Mouse (Mus musculus): ENCODE results near the gene Klhl35. TPM values are rescaled to one million over a fixed set of nuclear protein-coding genes. Genes with fewer than 3 reads are reported as not detected.

Klhl35 gene
- total and polyA plus RNA-seq, 2 experiments from 2014 or later, result 0.59 to 1.6 TPM

DNA sequence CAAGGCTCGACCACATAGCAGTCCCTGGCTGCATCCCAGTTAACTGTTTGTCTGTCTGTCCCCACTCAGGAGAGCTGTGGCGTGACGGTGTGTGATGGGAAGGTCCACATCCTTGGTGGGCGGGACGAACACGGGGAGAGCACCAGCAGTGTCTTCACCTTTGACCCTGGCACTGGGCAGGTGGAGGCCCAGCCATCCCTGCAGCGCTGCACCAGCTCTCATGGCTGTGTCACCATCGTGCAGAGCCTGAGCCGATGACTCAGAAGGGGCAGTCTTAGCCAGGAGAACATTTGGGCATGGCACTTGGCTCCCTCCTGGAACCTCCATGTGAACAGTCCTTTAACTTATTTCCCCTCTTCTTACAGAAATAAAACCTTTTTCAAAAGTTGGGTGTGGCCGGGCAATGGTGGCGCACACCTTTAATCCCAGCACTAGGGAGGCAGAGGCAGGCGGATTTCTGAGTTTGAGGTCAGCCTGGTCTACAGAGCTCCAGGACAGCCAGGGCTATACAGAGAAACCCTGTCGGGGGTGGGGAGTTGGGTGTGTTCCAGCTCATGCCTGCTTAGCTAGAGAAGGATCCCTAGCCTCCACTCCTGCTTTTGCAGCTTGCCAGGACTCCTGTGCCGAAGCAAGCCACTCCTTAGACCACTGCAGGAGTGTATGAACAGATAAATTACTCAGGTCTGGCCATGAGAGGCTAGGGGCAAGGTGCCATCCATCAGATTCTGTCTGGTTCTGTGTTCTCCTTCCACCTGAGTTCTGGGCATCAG, 8.0 kb downstream of the Klhl35 start:
- no peaks in the 10 kb centered on the region for H3K27me3 ChIP-seq (ENCODE audit: control insufficient read depth, insufficient read depth, low read length)
- no peaks in the 10 kb centered on the region for H3K9me3 ChIP-seq (replicated peaks; ENCODE audit: control insufficient read depth, low read length)
- ATAC-seq (ENCODE audit: insufficient read depth, low read depth) (no peak), DNase-seq (ENCODE audit: low spot score) (no peak)
- TF ChIP-seq EP300 (IDR thresholded peaks at IDR 0.05; ENCODE audit: low read depth) (no peak), CTCF (IDR thresholded peaks at IDR 0.05; ENCODE audit: low read depth) (no peak)
- no peak overlapping the region for H3K9ac ChIP-seq (replicated peaks; ENCODE audit: low read depth, low read length)
- no peak overlapping the region for H3K4me2 ChIP-seq (ENCODE audit: low read depth, low read length)
- H3K27ac ChIP-seq (ENCODE audit: low read depth), result no peak overlapping the region
- 78% methylated on average over 14 of the region's 14 CpGs for WGBS
- no peaks in the 10 kb centered on the region for H3K4me1 ChIP-seq (ENCODE audit: control insufficient read depth, insufficient read depth)
- no peak overlapping the region for H3K4me3 ChIP-seq (ENCODE audit: low read depth, low read length)
- peaks cover 43% of the 10 kb centered on the region for H3K36me3 ChIP-seq (replicated peaks; ENCODE audit: control insufficient read depth, insufficient read depth, low read length)

DNA sequence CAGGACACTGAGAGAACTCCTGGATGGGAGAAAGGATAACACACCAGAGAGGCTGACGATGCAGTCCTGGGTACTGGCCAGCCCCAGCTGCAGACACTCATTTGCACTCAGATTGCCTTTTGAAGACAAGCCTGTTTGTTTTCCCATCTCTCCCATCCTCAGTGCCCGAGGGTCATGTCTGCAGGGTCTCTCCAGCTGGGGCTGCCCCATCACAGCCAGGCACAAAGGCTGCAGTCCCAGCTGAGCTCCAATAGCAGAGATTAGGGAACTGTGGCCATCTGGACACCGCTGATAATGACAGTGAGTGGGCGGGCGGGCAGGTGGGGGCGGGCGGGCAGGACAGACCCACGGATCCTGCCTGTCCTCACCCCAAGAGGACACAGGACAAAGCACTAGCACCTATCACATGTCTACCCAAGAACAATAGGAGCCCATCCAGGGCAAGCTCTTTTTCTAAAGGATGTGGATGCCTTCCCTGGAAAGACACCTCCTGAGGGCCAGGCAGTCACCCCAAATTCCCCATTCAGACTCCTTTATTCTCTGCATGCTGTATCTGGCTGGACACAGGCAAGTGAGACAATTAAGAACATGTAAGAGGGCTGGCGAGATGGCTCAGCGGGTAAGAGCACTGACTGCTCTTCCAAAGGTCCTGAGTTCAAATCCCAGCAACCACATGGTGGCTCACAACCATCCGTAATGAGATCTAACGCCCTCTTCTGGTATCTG, 9.2 kb downstream of the Klhl35 start:
- TF ChIP-seq CTCF (IDR thresholded peaks at IDR 0.05; ENCODE audit: low read depth) (no peak), EP300 (IDR thresholded peaks at IDR 0.05; ENCODE audit: low read depth) (no peak)
- WGBS, result 46% methylated on average over 12 of the region's 12 CpGs
- peaks cover 54% of the 10 kb centered on the region for H3K36me3 ChIP-seq (replicated peaks; ENCODE audit: control insufficient read depth, insufficient read depth, low read length)
- no peak overlapping the region for H3K4me3 ChIP-seq (ENCODE audit: low read depth, low read length)
- no peaks in the 10 kb centered on the region for H3K27me3 ChIP-seq (ENCODE audit: control insufficient read depth, insufficient read depth, low read length)
- DNase-seq (ENCODE audit: low spot score) (no peak), ATAC-seq (ENCODE audit: insufficient read depth, low read depth) (peak; percentile 19; the same call in 1 of the 2 replicates)
- no peak overlapping the region for H3K27ac ChIP-seq (ENCODE audit: low read depth)
- no peak overlapping the region for H3K9ac ChIP-seq (replicated peaks; ENCODE audit: low read depth, low read length)
- no peaks in the 10 kb centered on the region for H3K4me1 ChIP-seq (ENCODE audit: control insufficient read depth, insufficient read depth)
- no peak overlapping the region for H3K4me2 ChIP-seq (ENCODE audit: low read depth, low read length)
- H3K9me3 ChIP-seq (replicated peaks; ENCODE audit: control insufficient read depth, low read length), result no peaks in the 10 kb centered on the region

DNA sequence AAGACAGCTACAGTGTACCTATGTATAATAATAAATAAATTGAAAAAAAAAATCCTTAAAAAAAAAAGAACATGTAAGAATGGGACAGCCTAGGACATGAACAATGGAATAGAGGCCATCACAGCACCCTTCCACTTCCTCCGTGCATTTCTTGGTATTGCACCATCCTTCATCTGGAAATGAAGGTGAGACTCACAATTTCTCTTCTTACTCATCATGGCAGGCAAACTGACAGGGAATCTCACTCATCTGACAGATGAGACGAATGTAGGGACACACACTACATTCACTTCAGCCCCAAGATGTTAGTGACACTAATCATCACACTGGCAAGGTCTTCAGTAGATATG, 9.7 kb downstream of the Klhl35 start:
- Histone ChIP-seq H3K36me3 (replicated peaks; ENCODE audit: control insufficient read depth, insufficient read depth, low read length) (peaks cover 60% of the 10 kb centered on the region), H3K27me3 (ENCODE audit: control insufficient read depth, insufficient read depth, low read length) (no peaks in the 10 kb centered on the region), H3K9ac (replicated peaks; ENCODE audit: low read depth, low read length) (no peak overlapping the region), H3K4me1 (ENCODE audit: control insufficient read depth, insufficient read depth) (no peaks in the 10 kb centered on the region), H3K27ac (ENCODE audit: low read depth) (no peak overlapping the region), H3K4me3 (ENCODE audit: low read depth, low read length) (no peak overlapping the region), H3K9me3 (replicated peaks; ENCODE audit: control insufficient read depth, low read length) (no peaks in the 10 kb centered on the region), H3K4me2 (ENCODE audit: low read depth, low read length) (no peak overlapping the region)
- DNase-seq (ENCODE audit: low spot score), result no peak
- ATAC-seq (ENCODE audit: insufficient read depth, low read depth), result no peak
- TF ChIP-seq CTCF (IDR thresholded peaks at IDR 0.05; ENCODE audit: low read depth), result no peak
- no peak for TF ChIP-seq EP300 (IDR thresholded peaks at IDR 0.05; ENCODE audit: low read depth)
- 85% methylated on average over 2 of the region's 2 CpGs for WGBS

DNA sequence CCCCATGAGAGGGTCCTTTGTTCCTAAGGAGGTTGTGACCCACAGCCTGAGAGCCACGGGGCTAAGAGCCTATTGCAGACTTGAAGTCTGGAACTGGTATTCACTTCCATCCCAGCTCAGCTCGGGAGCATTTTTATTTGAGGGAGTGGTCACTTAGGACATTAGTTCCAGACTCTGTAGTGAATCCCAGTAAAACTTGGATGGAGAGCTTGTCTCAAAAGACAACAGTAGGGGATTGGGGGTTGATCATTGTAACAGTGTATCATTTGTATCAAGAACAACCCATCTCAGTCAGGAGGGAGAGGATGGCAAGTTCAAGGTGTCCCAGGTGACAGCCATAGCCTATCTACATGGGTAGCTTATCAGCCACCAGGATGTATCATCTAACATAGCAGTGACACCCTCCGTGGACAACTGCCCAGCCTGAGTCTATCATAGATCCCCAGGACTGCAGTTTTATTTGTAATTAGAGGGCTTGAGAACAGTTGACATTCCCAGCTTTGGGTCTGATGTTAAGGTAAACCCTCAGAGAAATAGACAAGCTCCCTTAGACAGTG, 10.8 kb downstream of the Klhl35 start:
- TF ChIP-seq EP300 (IDR thresholded peaks at IDR 0.05; ENCODE audit: low read depth) (no peak), CTCF (IDR thresholded peaks at IDR 0.05; ENCODE audit: low read depth) (no peak)
- Histone ChIP-seq H3K27me3 (ENCODE audit: control insufficient read depth, insufficient read depth, low read length) (no peaks in the 10 kb centered on the region), H3K4me1 (ENCODE audit: control insufficient read depth, insufficient read depth) (no peaks in the 10 kb centered on the region; the same call in 1 of the 2 replicates), H3K27ac (ENCODE audit: low read depth) (no peak overlapping the region), H3K36me3 (replicated peaks; ENCODE audit: control insufficient read depth, insufficient read depth, low read length) (peaks cover 71% of the 10 kb centered on the region), H3K9me3 (replicated peaks; ENCODE audit: control insufficient read depth, low read length) (no peaks in the 10 kb centered on the region), H3K9ac (replicated peaks; ENCODE audit: low read depth, low read length) (no peak overlapping the region), H3K4me3 (ENCODE audit: low read depth, low read length) (no peak overlapping the region), H3K4me2 (ENCODE audit: low read depth, low read length) (no peak overlapping the region)
- ATAC-seq (ENCODE audit: insufficient read depth, low read depth) (no peak), DNase-seq (ENCODE audit: low spot score) (no peak)
- WGBS, result 44% methylated on average over 3 of the region's 3 CpGs

DNA sequence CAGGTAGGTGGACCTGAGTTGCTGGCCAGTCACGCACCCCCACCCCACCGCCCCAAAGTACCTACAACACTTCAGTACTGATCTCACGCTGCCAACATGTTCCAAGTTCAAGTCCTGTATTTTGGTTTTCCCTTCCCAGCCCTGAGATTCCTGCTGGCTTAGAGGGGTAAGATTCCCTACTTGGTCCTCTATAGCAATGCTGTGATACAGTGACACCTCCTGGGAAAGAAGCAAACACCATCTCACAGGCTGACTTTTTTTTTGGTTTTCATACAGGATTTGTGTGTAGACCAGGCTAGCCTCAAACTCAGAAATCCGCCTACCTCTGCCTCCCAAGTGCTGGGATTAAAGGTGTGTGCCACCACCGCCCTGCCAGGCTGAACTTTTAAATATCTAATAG, 11.4 kb downstream of the Klhl35 start:
- no peak for TF ChIP-seq EP300 (IDR thresholded peaks at IDR 0.05; ENCODE audit: low read depth)
- no peak for TF ChIP-seq CTCF (IDR thresholded peaks at IDR 0.05; ENCODE audit: low read depth)
- 89% methylated on average over 5 of the region's 5 CpGs for WGBS
- no peaks in the 10 kb centered on the region for H3K9me3 ChIP-seq (replicated peaks; ENCODE audit: control insufficient read depth, low read length)
- ATAC-seq (ENCODE audit: insufficient read depth, low read depth), result no peak
- no peaks in the 10 kb centered on the region for H3K27me3 ChIP-seq (ENCODE audit: control insufficient read depth, insufficient read depth, low read length)
- H3K27ac ChIP-seq (ENCODE audit: low read depth), result no peak overlapping the region
- DNase-seq (ENCODE audit: low spot score), result no peak
- peaks cover 2% of the 10 kb centered on the region; the same call in 1 of the 2 replicates for H3K4me1 ChIP-seq (ENCODE audit: control insufficient read depth, insufficient read depth)
- H3K36me3 ChIP-seq (replicated peaks; ENCODE audit: control insufficient read depth, insufficient read depth, low read length), result peaks cover 74% of the 10 kb centered on the region
- H3K4me2 ChIP-seq (ENCODE audit: low read depth, low read length), result no peak overlapping the region
- H3K4me3 ChIP-seq (ENCODE audit: low read depth, low read length), result no peak overlapping the region
- H3K9ac ChIP-seq (replicated peaks; ENCODE audit: low read depth, low read length), result no peak overlapping the region

All from heart, postnatal 0 days (tissue).